Mouse (Mus musculus) lung, adult 2 months (tissue): ENCODE data around the gene Vangl1.

Experiments
- CTCF ChIP-seq: fragments of 200-500 bp; IDR thresholded peaks from 2 replicates; pipeline ENCODE4 v1.5.1; 2011; ENCODE audit warnings: mild to moderate bottlenecking, low read length, control low read depth; ENCODE audit not compliant: insufficient read depth
- POLR2A ChIP-seq: fragments of 200-500 bp; IDR thresholded peaks from 2 replicates; pipeline ENCODE4 v1.6.1; 2011; ENCODE audit warnings: low read depth, mild to moderate bottlenecking, control low read depth, low read length, borderline replicate concordance; ENCODE audit errors: extremely low read depth

DNA sequence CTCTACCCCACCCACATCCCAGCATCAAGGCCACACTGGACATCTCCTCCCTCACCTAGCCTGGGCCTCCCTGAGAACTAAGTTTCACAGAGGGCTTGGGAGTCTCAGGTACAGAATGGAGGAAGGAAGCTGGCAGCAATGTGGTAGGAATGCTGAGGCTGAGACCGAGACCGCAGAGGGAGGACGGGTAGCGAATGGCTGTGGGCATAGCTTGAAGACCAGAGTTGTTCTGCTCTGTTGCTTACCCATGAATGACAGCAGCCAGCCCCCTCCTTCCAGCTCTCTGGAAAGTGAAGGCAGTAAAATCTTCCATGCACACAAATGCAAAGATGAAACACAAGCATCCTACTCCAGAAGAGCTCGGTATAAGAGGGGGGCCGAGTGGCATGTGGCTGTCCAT is 65.6 kb downstream of the Vangl1 start:
- TF ChIP-seq POLR2A = no peak
- TF ChIP-seq CTCF = no peak
